Mouse (Mus musculus): ENCODE measurements around the gene Itga9.

GRCm38 (mm10) chr9:118914589-118914988 is 308.1 kb downstream of the Itga9 start:
- TF ChIP-seq POLR2A (IDR thresholded peaks at IDR 0.05; ENCODE audit: borderline replicate concordance, insufficient read depth, low read length) (no peak), CTCF (IDR thresholded peaks at IDR 0.05; ENCODE audit: borderline replicate concordance, insufficient read depth, low read depth, low read length) (no peak)
